Mouse (Mus musculus) liver, embryonic 14.5 days (tissue): ENCODE data around the gene Gm37240.

Experiments
- CTCF ChIP-seq: IDR thresholded peaks from 2 replicates; pipeline ENCODE4 v1.5.1; 2016; ENCODE audit warnings: antibody characterized with exemption, low read depth, control low read depth
- EP300 ChIP-seq: IDR thresholded peaks from 2 replicates; pipeline ENCODE4 v1.6.1; 2016; ENCODE audit warnings: antibody characterized with exemption, low read depth

- TF ChIP-seq CTCF (no peak), EP300 (no peak)
Observed at GRCm38 (mm10) chr3:85339926-85340325, 547.4 kb downstream of the Gm37240 start.
